Mouse (Mus musculus) layer of hippocampus, adult 9-11 months (tissue): ENCODE data around the gene Klhl8.

Experiments used
- DNase-seq: peaks from one replicate; pipeline ENCODE4 v3.0.0; 2022

Klhl8 gene

DNA sequence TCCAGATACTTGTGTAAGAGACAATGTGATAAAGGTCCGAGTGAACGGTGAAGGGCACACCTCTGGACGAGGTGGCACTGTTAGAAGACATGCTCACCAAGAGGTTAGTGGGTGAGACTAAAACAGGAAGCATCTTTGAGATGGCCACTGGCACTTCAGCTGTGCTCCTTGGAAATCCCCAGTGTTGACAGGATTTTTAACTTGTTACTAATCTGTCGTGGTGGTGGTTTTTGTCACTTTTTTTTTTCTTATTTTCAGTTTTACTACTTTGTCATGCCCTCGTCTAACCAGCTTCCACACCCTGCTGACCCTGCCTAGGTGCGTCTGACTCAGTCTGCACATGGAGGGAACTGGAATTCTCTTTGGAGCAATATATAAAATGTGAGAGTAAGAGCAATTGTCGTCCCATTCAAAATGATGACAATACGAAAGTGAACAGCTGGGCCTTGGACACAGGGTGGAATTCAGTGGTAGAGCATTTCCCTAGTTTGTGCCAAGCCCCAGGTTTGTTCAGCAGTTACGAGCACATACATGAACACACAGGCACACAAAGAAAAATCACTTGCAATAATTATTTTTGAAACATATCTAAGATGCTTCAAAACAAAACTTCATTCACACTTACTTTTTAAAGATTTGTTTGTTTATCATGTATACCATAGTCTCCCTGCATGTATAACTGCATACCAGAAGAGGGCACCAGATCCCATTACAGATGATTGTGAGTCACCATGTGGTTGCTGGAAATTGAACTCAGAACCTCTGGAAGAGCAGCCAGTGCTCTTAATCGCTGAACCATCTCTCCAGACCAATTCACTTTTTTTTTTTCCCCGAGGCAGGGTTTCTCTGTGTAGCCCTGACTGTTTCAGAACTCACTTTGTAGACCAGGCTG lies 3.5 kb upstream of the Klhl8 start:
- DNase-seq, result no peak

DNA sequence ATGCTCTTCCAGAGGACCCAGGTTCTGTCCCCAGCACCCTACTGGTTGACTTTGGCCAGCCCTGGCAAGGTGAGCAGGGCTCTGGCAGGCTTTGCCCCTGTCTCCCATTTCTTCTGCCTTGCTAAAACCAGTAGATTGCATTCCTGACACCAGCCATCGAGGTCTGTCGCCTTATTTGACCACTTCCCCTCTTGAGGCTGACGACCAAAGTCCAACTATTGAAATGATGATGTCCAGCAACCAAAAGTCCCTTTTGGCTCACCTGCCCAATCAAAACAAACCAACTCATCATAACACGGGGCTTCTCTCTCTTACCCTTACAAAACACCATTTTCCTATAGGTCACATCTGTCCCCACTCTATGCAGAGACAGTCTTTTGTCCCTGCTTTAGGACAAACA lies 2.1 kb upstream of the Klhl8 start:
- no peak for DNase-seq

DNA sequence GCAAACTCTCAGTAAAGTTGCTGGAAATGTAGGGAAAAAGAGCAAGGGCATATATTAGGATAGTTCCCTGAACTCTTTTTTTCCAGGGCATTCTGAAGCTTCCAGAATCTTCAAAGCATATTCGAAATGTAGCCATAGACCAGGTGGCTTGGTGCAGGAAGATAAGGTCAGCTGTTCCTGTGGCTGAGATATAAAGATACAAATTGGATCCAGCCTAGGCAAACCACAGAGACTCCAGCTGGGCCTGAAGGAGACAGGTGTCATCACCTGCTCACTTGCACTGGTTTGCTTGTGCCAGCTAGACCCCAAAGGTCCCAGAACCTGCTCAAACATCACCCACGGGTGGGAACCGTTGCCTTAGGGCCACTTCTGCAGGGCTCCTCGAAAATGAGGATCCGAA lies 496 bp upstream of the Klhl8 start:
- DNase-seq, result no peak

GRCm38 (mm10) chr5:103910156-103910555 lies 903 bp downstream of the Klhl8 start:
- DNase-seq, result no peak

- no peak for DNase-seq
These were observed 1.6 kb downstream of the Klhl8 start for GRCm38 (mm10) chr5:103909466-103909865.

DNA sequence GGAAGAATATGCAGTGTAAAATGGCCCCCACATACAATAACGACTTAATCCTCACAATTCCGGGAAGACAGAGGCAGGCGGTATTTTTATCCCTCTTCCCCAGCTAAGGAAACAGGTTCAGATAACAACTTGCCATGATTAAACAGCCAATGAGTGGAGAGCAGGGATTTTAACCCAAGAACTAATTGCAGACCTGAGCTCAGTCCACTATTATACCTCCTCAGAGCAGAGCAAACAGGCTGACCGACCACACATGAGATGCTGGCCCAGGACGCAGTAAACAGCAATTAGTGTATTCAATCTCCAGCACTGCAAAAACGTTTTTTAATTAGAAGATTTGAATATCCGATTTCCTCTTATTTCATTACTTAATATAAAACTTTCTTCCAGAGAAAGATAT lies 2.2 kb downstream of the Klhl8 start:
- DNase-seq, result no peak

GRCm38 (mm10) chr5:103907844-103908243 lies 3.2 kb downstream of the Klhl8 start:
- DNase-seq, result peak; percentile 51

- no peak for DNase-seq
These were observed 4.9 kb downstream of the Klhl8 start for GRCm38 (mm10) chr5:103906173-103906572.

GRCm38 (mm10) chr5:103898310-103898709 lies 12.7 kb downstream of the Klhl8 start:
- no peak for DNase-seq

DNA sequence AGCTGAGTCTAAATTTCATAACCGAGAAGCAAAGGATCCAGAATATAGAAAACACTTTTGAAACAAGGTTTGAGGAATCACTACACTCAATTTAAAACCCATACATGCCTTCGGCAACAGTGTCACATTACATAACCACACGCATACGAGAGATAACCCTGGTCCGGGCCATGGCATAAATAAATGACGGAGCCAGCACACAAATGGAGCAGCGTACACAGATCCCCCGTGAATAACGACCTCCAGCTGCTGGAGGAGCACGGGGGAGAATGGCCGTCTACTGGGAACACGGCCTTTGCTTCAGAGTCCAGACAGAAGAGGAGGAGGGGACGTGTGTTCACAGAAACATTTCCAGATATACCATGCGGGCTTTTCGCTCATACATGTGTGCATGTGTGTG lies 21.3 kb downstream of the Klhl8 start:
- no peak for DNase-seq

GRCm38 (mm10) chr5:103863759-103864158 lies 47.3 kb downstream of the Klhl8 start:
- DNase-seq, result no peak

DNA sequence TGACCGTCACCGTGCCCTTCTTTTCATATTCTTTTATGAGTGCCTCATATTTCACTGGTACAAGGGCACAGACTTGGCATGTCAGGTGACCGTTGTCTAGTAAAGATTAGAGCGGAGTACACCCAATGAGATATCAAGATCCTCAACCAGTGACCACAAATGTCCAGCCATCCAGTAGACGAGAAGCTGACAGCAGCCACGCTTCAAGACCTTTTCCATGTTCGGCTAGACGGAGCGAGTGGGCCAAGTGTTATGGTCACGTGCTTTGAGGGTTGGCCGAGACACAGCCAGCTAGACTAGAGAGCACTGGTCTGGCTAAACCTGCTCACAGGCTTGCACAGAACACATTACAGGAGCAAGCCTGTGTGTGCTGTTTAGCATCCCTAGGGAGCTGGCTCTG lies 50.4 kb downstream of the Klhl8 start:
- DNase-seq, result no peak

DNA sequence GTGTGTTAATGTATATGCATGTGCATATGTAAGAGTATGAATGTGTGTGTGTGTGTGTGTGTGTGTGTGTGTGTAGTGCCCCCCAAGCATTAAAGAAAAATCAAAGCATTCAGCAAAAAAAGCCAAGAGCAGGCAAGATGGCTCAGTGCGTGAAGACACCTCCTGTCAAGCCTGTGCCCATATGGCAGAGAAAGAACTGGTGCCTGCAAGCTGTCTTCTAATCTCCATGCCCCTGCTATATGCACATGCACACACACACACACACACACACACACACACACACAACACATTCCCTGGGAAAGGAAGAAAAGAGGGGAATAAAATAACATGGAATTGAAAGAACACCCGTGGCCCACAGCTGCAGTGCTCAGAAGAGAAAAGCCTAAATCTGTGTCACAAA lies 53.9 kb downstream of the Klhl8 start:
- peak; percentile 34 for DNase-seq

GRCm38 (mm10) chr5:103856286-103857009 lies 54.6 kb downstream of the Klhl8 start:
- DNase-seq, result no peak

DNA sequence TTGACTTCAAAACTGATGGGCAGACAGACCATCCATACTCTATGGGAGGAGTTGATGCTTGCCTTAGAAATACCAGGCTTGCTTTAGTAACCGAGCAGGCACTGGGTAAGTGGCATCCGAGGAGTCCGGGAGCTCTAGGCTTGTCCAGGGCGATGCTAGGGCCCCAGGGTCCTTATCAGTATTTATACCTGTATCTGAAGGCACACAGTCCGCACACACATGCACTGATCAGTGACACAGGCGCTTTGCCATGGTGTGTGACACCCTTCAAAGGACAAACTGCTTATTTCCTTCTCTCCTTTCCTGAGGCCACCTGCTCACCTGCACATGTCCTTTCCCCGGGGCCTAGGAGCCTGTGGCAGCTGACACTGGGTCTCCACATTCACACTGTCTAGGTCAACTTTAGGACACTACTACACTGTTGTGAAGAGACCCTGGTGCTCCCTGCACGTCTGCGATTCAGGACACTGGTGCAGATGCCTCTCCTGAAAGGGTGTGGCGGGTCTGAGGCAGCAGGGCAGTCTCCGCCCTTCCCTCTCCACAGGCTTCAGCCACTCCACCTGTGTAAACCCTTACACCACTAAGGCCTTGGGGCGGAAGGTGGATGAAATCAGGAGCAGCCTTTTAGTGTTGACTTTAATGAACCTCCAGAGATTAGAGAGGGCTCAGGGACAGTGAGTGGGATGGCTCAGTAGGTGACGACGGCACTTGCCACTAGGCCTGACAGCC lies 55.4 kb downstream of the Klhl8 start:
- DNase-seq, result no peak

DNA sequence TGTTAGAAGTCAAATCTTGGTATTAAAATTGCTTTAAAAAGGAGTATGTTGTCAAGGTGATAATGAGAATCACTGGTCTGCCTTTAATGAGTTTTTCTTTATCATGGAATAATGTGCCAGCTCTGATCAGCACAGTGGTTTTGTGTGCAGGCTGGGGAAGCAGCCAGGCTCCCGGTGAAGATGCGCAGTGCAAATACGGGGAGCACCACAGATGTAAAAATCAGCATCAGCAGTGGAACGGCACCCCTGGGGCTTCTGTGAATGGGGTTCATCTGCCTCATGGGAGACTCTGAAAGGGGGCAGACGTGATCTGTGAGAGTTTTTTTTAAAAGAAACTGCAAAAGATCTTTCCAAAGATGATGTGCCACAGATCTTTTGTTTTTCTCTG lies 56.3 kb downstream of the Klhl8 start:
- DNase-seq, result no peak

DNA sequence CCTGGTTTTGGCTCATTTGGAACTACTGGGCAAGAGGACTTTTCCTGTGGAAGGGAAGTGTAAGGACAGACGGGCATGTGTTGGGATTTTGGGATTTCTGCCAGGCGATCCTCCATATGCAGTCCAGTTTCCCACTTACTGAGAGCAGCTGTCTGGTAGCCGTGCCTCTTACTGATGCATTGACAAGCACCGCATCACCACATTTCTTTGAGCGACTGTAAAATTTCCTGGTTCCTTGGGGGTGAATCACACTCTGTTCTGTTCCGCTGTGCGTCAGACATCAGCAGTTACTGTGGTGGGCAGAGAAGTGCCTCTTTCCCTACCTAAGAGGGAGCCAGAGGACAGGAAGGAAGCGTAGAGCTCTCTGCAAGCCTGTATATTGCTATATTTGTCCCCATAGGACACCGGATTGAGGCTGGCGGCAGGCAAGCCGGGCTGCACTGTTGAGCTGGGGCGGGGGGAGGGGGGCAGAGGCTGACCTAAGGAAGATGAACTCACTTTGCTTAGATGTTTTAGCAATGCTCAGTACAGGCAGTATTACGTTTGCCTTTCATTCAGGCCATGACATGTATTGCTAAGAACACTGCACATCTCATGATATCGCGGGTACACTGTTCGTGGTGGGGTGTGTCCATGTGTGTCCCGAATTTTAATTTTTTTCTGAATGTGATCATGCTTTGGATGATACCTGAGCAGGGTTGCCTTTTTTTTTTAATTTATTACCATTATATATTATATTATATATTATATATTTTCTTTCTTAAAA lies 56.8 kb downstream of the Klhl8 start:
- DNase-seq, result peak; percentile 72

- DNase-seq, result no peak
These were observed 58.1 kb downstream of the Klhl8 start for GRCm38 (mm10) chr5:103852756-103853549.

- no peak for DNase-seq
These were observed 62.5 kb downstream of the Klhl8 start for GRCm38 (mm10) chr5:103848546-103848945.

DNA sequence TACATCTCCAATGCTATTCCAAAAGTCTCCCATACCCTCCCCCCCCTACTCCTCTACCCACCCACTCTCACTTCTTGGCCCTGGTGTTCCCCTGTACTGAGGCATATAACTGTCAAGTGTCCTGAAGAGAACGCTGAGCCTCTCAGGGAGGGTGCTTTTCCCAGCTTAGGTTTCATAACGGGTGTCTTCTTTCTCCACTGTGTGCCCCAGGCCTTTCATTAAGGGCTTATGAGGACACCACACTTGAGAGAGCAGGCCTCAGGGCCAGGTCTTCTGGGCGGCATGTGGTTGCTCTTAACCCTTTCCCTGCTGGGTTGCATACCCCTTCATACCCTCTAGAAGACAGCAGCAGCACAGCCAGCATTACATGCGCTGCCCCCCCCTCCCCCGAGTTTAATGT lies 64.5 kb downstream of the Klhl8 start:
- no peak for DNase-seq

GRCm38 (mm10) chr5:103846154-103846551 lies 64.9 kb downstream of the Klhl8 start:
- DNase-seq, result no peak
